Mouse (Mus musculus): ENCODE measurements around the gene Hadha. TPM values are rescaled to one million over a fixed set of nuclear protein-coding genes. Genes with fewer than 3 reads are reported as not detected.

The Hadha gene
- total and polyA plus RNA-seq, 3 experiments: 29.8 to 162 (median 121) TPM

DNA sequence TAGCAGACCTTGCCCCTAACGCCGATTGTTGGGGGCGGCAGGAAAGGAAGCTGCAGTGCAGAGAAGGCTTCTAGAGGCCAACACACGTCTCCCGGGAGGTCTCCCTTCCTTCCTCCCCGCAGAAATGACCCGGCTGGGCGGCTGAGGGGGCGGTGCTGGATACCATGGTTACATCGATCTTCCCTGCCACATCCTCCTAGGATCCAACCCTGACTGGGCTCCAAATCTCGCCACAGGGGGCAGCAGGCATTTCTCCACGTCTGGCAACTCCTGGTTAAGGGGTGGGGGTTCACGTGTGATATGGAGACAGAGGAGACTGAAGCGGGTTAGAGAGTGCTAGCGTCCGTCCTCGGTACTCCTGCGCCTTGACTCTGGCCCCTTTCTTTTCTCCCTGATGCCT is 43.8 kb downstream of the Hadha start:
- TF ChIP-seq GATA1 (IDR thresholded peaks at IDR 0.05; ENCODE audit: borderline replicate concordance, low read length) (no peak), POLR2AphosphoS5 (IDR thresholded peaks at IDR 0.05; ENCODE audit: insufficient replicate concordance, low read depth, low read length) (no peak), CTCF (IDR thresholded peaks at IDR 0.05; ENCODE audit: low read depth, low read length) (no peak), TAL1 (conservative IDR thresholded peaks at IDR 0.05; ENCODE audit: low read depth, low read length) (no peak), GATA2 (IDR thresholded peaks at IDR 0.05; ENCODE audit: borderline replicate concordance, low read depth, low read length) (no peak)
- no peak overlapping the region for H3K4me3 ChIP-seq (ENCODE audit: low read depth, low read length)
- H3K9me3 ChIP-seq (replicated peaks): peaks cover 14% of the 10 kb centered on the region
- DNase-seq (ENCODE audit: low spot score) (no peak), ATAC-seq (ENCODE audit: extremely low read depth, insufficient number of reproducible peaks, low FRiP score, poor library complexity, severe bottlenecking) (no peak)
- H3K4me1 ChIP-seq (ENCODE audit: insufficient read depth, low read depth, low read length): no peaks in the 10 kb centered on the region
- peaks cover 36% of the 10 kb centered on the region for H3K27me3 ChIP-seq (ENCODE audit: insufficient read depth, low read length)
- H3K36me3 ChIP-seq (replicated peaks): no peaks in the 10 kb centered on the region

DNA sequence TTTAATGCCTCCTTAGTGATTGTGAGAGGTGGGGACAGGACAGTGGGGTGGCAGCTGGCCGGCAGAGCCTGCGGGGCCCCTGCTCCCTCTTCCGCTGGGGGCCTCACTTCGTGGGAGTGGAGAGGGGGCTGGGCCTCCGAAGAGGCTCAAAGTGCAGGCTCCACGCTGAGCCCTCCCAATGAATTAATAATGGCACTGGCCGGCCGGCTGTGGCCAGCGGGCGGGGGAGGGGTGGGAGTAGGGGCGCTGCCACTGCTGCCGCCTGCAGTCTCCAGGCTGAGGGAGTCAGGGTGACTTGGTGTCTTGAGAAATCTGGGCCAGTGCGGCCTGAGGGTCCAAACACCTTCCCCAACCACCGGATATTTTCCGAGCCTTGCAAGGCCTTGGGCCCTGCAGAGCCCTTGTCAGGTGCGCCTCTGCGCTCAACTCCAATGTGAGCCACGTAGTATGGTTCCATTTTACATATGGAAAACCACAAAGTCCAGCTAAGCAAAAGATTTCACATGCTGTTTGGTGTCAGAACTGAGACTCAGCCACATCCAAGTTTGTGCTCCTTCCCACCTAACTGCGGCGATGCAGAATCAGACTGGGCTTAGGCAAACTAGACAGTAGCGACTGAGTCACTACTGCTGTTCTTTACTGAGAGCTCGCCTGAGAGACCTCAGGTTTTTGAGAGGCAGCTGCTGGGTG is 44.4 kb downstream of the Hadha start:
- no peaks in the 10 kb centered on the region for H3K36me3 ChIP-seq (replicated peaks)
- DNase-seq (ENCODE audit: low spot score): no peak
- H3K27me3 ChIP-seq (ENCODE audit: insufficient read depth, low read length): peaks cover 42% of the 10 kb centered on the region
- no peak overlapping the region for H3K4me3 ChIP-seq (ENCODE audit: low read depth, low read length)
- H3K9me3 ChIP-seq (replicated peaks): peaks cover 14% of the 10 kb centered on the region
- no peak for ATAC-seq (ENCODE audit: extremely low read depth, insufficient number of reproducible peaks, low FRiP score, poor library complexity, severe bottlenecking)
- TF ChIP-seq CTCF (IDR thresholded peaks at IDR 0.05; ENCODE audit: low read depth, low read length) (no peak), GATA1 (IDR thresholded peaks at IDR 0.05; ENCODE audit: borderline replicate concordance, low read length) (no peak), GATA2 (IDR thresholded peaks at IDR 0.05; ENCODE audit: borderline replicate concordance, low read depth, low read length) (no peak), POLR2AphosphoS5 (IDR thresholded peaks at IDR 0.05; ENCODE audit: insufficient replicate concordance, low read depth, low read length) (no peak), TAL1 (conservative IDR thresholded peaks at IDR 0.05; ENCODE audit: low read depth, low read length) (no peak)
- H3K4me1 ChIP-seq (ENCODE audit: insufficient read depth, low read depth, low read length): no peaks in the 10 kb centered on the region

DNA sequence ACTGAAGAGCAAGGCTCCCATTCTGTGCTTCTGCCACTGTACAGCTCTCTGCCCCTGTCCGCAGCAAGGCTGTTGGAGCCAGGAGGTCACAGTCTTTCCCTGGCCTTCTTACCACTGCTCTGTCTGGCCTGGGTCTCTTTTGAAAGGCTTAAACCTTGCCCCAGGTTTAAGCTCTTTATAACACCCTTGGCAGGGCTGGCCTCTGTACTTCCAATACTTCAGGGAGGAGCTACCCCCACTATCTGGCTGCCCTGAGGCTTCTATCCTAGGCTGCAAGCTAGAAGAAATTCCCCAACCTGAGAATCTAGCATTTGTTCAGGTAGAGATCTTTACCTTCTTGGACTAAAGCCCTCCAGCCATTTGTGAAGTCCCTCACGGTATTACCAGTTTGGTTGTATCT is 45.1 kb downstream of the Hadha start:
- no peaks in the 10 kb centered on the region for H3K36me3 ChIP-seq (replicated peaks)
- no peak overlapping the region for H3K4me3 ChIP-seq (ENCODE audit: low read depth, low read length)
- DNase-seq (ENCODE audit: low spot score) (no peak), ATAC-seq (ENCODE audit: extremely low read depth, insufficient number of reproducible peaks, low FRiP score, poor library complexity, severe bottlenecking) (no peak)
- H3K4me1 ChIP-seq (ENCODE audit: insufficient read depth, low read depth, low read length): no peaks in the 10 kb centered on the region
- TF ChIP-seq POLR2AphosphoS5 (IDR thresholded peaks at IDR 0.05; ENCODE audit: insufficient replicate concordance, low read depth, low read length): no peak
- no peak for TF ChIP-seq GATA1 (IDR thresholded peaks at IDR 0.05; ENCODE audit: borderline replicate concordance, low read length)
- TF ChIP-seq TAL1 (conservative IDR thresholded peaks at IDR 0.05; ENCODE audit: low read depth, low read length): no peak
- TF ChIP-seq CTCF (IDR thresholded peaks at IDR 0.05; ENCODE audit: low read depth, low read length): no peak
- TF ChIP-seq GATA2 (IDR thresholded peaks at IDR 0.05; ENCODE audit: borderline replicate concordance, low read depth, low read length): no peak
- H3K27me3 ChIP-seq (ENCODE audit: insufficient read depth, low read length): peaks cover 48% of the 10 kb centered on the region
- H3K9me3 ChIP-seq (replicated peaks): peaks cover 13% of the 10 kb centered on the region

DNA sequence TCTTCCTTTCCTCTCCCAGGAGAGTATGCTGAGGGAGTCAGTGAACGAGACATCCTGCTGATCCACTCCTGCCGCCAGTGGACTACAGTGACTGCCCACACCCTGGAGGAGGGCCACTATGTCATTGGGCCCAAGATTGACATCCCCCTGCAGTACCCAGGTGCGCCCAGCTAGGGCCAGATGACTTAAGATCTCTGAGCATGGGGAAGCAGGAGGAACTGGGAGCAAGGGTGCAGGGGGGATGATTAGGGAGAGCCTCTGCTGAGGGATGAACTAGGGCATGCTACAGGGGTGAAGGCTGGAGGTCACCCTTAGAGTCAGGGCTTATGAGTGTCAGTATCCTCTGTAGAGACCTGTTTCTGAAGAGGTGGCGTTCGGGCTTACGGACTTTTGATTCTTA is 46.7 kb downstream of the Hadha start:
- Histone ChIP-seq H3K9me3 (replicated peaks) (no peaks in the 10 kb centered on the region), H3K4me3 (ENCODE audit: low read depth, low read length) (no peak overlapping the region), H3K36me3 (replicated peaks) (no peaks in the 10 kb centered on the region), H3K27me3 (ENCODE audit: insufficient read depth, low read length) (peaks cover 54% of the 10 kb centered on the region), H3K4me1 (ENCODE audit: insufficient read depth, low read depth, low read length) (no peaks in the 10 kb centered on the region)
- DNase-seq (ENCODE audit: low spot score) (no peak), ATAC-seq (ENCODE audit: extremely low read depth, insufficient number of reproducible peaks, low FRiP score, poor library complexity, severe bottlenecking) (no peak)
- TF ChIP-seq GATA2 (IDR thresholded peaks at IDR 0.05; ENCODE audit: borderline replicate concordance, low read depth, low read length) (no peak), CTCF (IDR thresholded peaks at IDR 0.05; ENCODE audit: low read depth, low read length) (no peak), TAL1 (conservative IDR thresholded peaks at IDR 0.05; ENCODE audit: low read depth, low read length) (no peak), GATA1 (IDR thresholded peaks at IDR 0.05; ENCODE audit: borderline replicate concordance, low read length) (no peak), POLR2AphosphoS5 (IDR thresholded peaks at IDR 0.05; ENCODE audit: insufficient replicate concordance, low read depth, low read length) (no peak)

DNA sequence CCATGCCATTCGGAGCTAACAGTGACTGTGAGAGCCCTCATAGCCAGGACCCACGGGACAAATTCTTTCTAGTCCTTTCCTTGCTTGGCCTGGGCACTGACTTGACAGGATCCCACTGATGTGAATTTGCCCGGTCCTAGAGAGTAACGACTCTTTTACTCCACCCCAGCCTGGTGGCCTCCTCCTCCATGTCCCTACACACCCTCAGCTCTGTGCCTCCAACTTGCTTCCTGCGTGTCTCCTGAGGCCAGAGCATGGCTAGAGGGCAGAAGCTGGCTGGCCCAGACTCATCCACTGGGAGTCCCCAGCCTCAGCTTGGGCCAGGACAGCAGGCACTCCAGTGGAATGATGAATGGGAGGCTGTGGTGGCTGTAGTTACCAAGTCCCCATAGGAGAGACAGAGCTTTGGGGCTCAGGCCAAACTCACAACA is 47.3 kb downstream of the Hadha start:
- TF ChIP-seq POLR2AphosphoS5 (IDR thresholded peaks at IDR 0.05; ENCODE audit: insufficient replicate concordance, low read depth, low read length) (no peak), GATA1 (IDR thresholded peaks at IDR 0.05; ENCODE audit: borderline replicate concordance, low read length) (no peak), TAL1 (conservative IDR thresholded peaks at IDR 0.05; ENCODE audit: low read depth, low read length) (no peak), CTCF (IDR thresholded peaks at IDR 0.05; ENCODE audit: low read depth, low read length) (no peak), GATA2 (IDR thresholded peaks at IDR 0.05; ENCODE audit: borderline replicate concordance, low read depth, low read length) (no peak)
- ATAC-seq (ENCODE audit: extremely low read depth, insufficient number of reproducible peaks, low FRiP score, poor library complexity, severe bottlenecking) (no peak), DNase-seq (ENCODE audit: low spot score) (no peak)
- H3K9me3 ChIP-seq (replicated peaks): peaks cover 2% of the 10 kb centered on the region; the same call in 1 of the 2 replicates
- H3K4me1 ChIP-seq (ENCODE audit: insufficient read depth, low read depth, low read length): no peaks in the 10 kb centered on the region
- H3K4me3 ChIP-seq (ENCODE audit: low read depth, low read length): no peak overlapping the region
- no peaks in the 10 kb centered on the region for H3K36me3 ChIP-seq (replicated peaks)
- H3K27me3 ChIP-seq (ENCODE audit: insufficient read depth, low read length): peaks cover 54% of the 10 kb centered on the region

DNA sequence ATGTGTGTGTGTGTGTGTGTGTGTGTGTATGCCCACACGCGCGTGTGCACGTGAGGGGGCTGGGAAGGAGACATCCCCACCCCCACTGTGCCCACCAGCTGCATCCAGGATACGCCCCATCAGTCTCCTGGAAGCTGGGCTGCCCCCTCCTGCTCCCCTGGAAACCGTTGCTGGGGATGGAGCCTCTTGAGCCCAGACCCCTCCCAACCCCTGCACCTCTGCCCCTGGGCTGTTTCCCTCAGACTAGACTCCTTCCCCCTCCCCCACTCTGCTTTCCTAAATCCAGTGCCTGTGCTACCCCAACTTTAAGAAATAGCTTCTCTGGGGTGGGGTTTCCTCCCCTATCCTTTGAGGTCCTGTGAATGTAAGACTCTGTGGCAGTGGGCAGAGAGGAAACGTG is 47.8 kb downstream of the Hadha start:
- no peak for ATAC-seq (ENCODE audit: extremely low read depth, insufficient number of reproducible peaks, low FRiP score, poor library complexity, severe bottlenecking)
- Histone ChIP-seq H3K9me3 (replicated peaks) (peaks cover 6% of the 10 kb centered on the region), H3K36me3 (replicated peaks) (no peaks in the 10 kb centered on the region), H3K27me3 (ENCODE audit: insufficient read depth, low read length) (peaks cover 54% of the 10 kb centered on the region), H3K4me1 (ENCODE audit: insufficient read depth, low read depth, low read length) (no peaks in the 10 kb centered on the region), H3K4me3 (ENCODE audit: low read depth, low read length) (no peak overlapping the region)
- TF ChIP-seq TAL1 (conservative IDR thresholded peaks at IDR 0.05; ENCODE audit: low read depth, low read length): no peak
- TF ChIP-seq POLR2AphosphoS5 (IDR thresholded peaks at IDR 0.05; ENCODE audit: insufficient replicate concordance, low read depth, low read length): no peak
- TF ChIP-seq GATA1 (IDR thresholded peaks at IDR 0.05; ENCODE audit: borderline replicate concordance, low read length): no peak
- TF ChIP-seq CTCF (IDR thresholded peaks at IDR 0.05; ENCODE audit: low read depth, low read length): no peak
- TF ChIP-seq GATA2 (IDR thresholded peaks at IDR 0.05; ENCODE audit: borderline replicate concordance, low read depth, low read length): no peak
- no peak for DNase-seq (ENCODE audit: low spot score)
